Mouse (Mus musculus): ENCODE results near the gene Opn1mw.

- no peak for TF ChIP-seq CTCF (IDR thresholded peaks at IDR 0.05; ENCODE audit: insufficient read depth, low read length)
- no peak for TF ChIP-seq POLR2A (IDR thresholded peaks at IDR 0.05; ENCODE audit: borderline replicate concordance, extremely low read depth, low read depth, low read length)
Observed at GRCm38 (mm10) chrX:74105916-74106315, 21.3 kb upstream of the Opn1mw start.

Data from lung, adult 2 months (tissue).